Mouse (Mus musculus) kidney, embryonic 14.5 days (tissue): Measurements from ENCODE around the gene Ccdc155. TPM values are rescaled to one million over a fixed set of nuclear protein-coding genes. Genes with fewer than 3 reads are reported as not detected.

Experiments used
- ATAC-seq: fragments of 200-750 bp; cut with Nextera tagmentation; 2 replicates; pipeline ENCODE4 v1.8.0; 2017; ENCODE audit warnings: moderate number of reproducible peaks, mild to moderate bottlenecking, moderate TSS enrichment, moderate library complexity; ENCODE audit not compliant: low FRiP score, low TSS enrichment
- H3K27ac ChIP-seq: fragments of 300-500 bp; sonication (generic); 2 replicates; pipeline ENCODE4 v1.5.1; 2014; ENCODE audit warnings: low read depth, mild to moderate bottlenecking, low read length, moderate library complexity, mixed read lengths
- H3K27me3 ChIP-seq: fragments of 300-500 bp; sonication (generic); 2 replicates; pipeline ENCODE4 v1.6.1; 2014; ENCODE audit warnings: mild to moderate bottlenecking, low read length; ENCODE audit not compliant: control insufficient read depth, insufficient read depth
- H3K36me3 ChIP-seq: fragments of 300-500 bp; sonication (generic); 2 replicates; pipeline ENCODE4 v1.6.1; 2014; ENCODE audit warnings: low read length, mixed read lengths; ENCODE audit not compliant: control insufficient read depth, insufficient read depth
- H3K4me1 ChIP-seq: fragments of 300-500 bp; sonication (generic); 2 replicates; pipeline ENCODE4 v1.6.1; 2014; ENCODE audit warnings: low read length, mixed read lengths; ENCODE audit not compliant: control insufficient read depth, insufficient read depth
- H3K4me2 ChIP-seq: fragments of 300-500 bp; sonication (generic); replicated peaks from 2 replicates; pipeline ENCODE4 v1.6.1; 2014; ENCODE audit warnings: low read depth, mild to moderate bottlenecking, low read length
- H3K4me3 ChIP-seq: fragments of 300-500 bp; sonication (generic); 2 replicates; pipeline ENCODE4 v1.5.1; 2014; ENCODE audit warnings: mild to moderate bottlenecking, low read length
- H3K9ac ChIP-seq: fragments of 300-500 bp; sonication (generic); 2 replicates; pipeline ENCODE4 v1.6.1; 2014; ENCODE audit warnings: low read depth, mild to moderate bottlenecking, low read length, moderate library complexity
- H3K9me3 ChIP-seq: fragments of 300-500 bp; sonication (generic); 2 replicates; pipeline ENCODE4 v1.6.1; 2016; ENCODE audit warnings: low read length; ENCODE audit not compliant: control insufficient read depth
- whole genome bisulfite sequencing: fragments of 180-500 bp; shearing (Covaris S2); extraction: QIAGEN DNeasy Blood & Tissue Kit; methylation state at CpG from one replicate; pipeline ENCODE4 v1.1.7; 2014; 5-methylcytosine and 5-hydroxymethylcytosine counted together
- polyA plus RNA-seq: library from polyadenylated mRNA; unstranded; fragments of >200 nt; fragmentation: Nextera tagmentation; extraction: Ambion mirVana; gene quantifications from 2 replicates; pipeline ENCODE4 v1.2.1, GENCODE M21; 2014

Gene Ccdc155
- polyA plus RNA-seq, 1 experiment from 2014 or later = 0.93 TPM

- 0 out of 2 replicates have a peak overlapping the region, but pooled peaks have one; percentile 4 for H3K9ac ChIP-seq
- no peak overlapping the region for H3K4me3 ChIP-seq
- H3K4me2 ChIP-seq = no peak overlapping the region
- 87% methylated on average over 13 of the region's 13 CpGs for WGBS
- H3K27me3 ChIP-seq = no peaks in the 10 kb centered on the region
- H3K4me1 ChIP-seq = no peaks in the 10 kb centered on the region
- no peaks in the 10 kb centered on the region for H3K9me3 ChIP-seq
- H3K36me3 ChIP-seq = peaks cover 53% of the 10 kb centered on the region
- no peak overlapping the region for H3K27ac ChIP-seq
- ATAC-seq = no peak
These were observed 60.1 kb downstream of the Ccdc155 start for GRCm38 (mm10) chr7:45144368-45145174.

- H3K27me3 ChIP-seq = 0 out of 2 replicates have a peak, but pooled peaks cover 6% of the 10 kb centered on the region
- H3K4me3 ChIP-seq = no peak overlapping the region
- H3K9ac ChIP-seq = no peak overlapping the region
- ATAC-seq = no peak
- H3K4me2 ChIP-seq = no peak overlapping the region
- H3K4me1 ChIP-seq = no peaks in the 10 kb centered on the region
- H3K27ac ChIP-seq = no peak overlapping the region
- no peaks in the 10 kb centered on the region for H3K9me3 ChIP-seq
- 87% methylated on average over 5 of the region's 5 CpGs for WGBS
- H3K36me3 ChIP-seq = peaks cover 47% of the 10 kb centered on the region
These were observed 62.8 kb downstream of the Ccdc155 start for GRCm38 (mm10) chr7:45141914-45142313.

GRCm38 (mm10) chr7:45141319-45141718, 63.4 kb downstream of the Ccdc155 start:
- ATAC-seq = no peak
- H3K4me1 ChIP-seq = no peaks in the 10 kb centered on the region
- H3K27ac ChIP-seq = no peak overlapping the region
- H3K9me3 ChIP-seq = no peaks in the 10 kb centered on the region
- H3K36me3 ChIP-seq = peaks cover 42% of the 10 kb centered on the region
- H3K4me2 ChIP-seq = no peak overlapping the region
- H3K9ac ChIP-seq = no peak overlapping the region
- H3K4me3 ChIP-seq = no peak overlapping the region
- 90% methylated on average over 3 of the region's 3 CpGs for WGBS
- 0 out of 2 replicates have a peak, but pooled peaks cover 6% of the 10 kb centered on the region for H3K27me3 ChIP-seq

- H3K27me3 ChIP-seq = 0 out of 2 replicates have a peak, but pooled peaks cover 6% of the 10 kb centered on the region
- no peak overlapping the region for H3K9ac ChIP-seq
- 75% methylated on average over 8 of the region's 8 CpGs for WGBS
- peaks cover 31% of the 10 kb centered on the region for H3K36me3 ChIP-seq
- H3K9me3 ChIP-seq = no peaks in the 10 kb centered on the region
- no peak overlapping the region for H3K4me3 ChIP-seq
- no peak overlapping the region for H3K4me2 ChIP-seq
- no peak for ATAC-seq
- H3K27ac ChIP-seq = no peak overlapping the region
- no peaks in the 10 kb centered on the region for H3K4me1 ChIP-seq
These were observed 64.6 kb downstream of the Ccdc155 start for GRCm38 (mm10) chr7:45139904-45140723.

- Histone ChIP-seq H3K27me3 (0 out of 2 replicates have a peak, but pooled peaks cover 6% of the 10 kb centered on the region), H3K27ac (no peak overlapping the region), H3K9ac (no peak overlapping the region), H3K9me3 (no peaks in the 10 kb centered on the region), H3K4me2 (no peak overlapping the region), H3K4me3 (no peak overlapping the region), H3K4me1 (peaks cover 4% of the 10 kb centered on the region; the same call in 1 of the 2 replicates), H3K36me3 (peaks cover 18% of the 10 kb centered on the region)
- no peak for ATAC-seq
- WGBS = 83% methylated on average over 1 of the region's 1 CpGs
These were observed 66.3 kb downstream of the Ccdc155 start for GRCm38 (mm10) chr7:45138403-45138802.

- 79% methylated on average over 12 of the region's 12 CpGs for WGBS
- peaks cover 9% of the 10 kb centered on the region for H3K36me3 ChIP-seq
- 0 out of 2 replicates have a peak, but pooled peaks cover 6% of the 10 kb centered on the region for H3K27me3 ChIP-seq
- ATAC-seq = no peak
- no peak overlapping the region for H3K27ac ChIP-seq
- peaks cover 4% of the 10 kb centered on the region; the same call in 1 of the 2 replicates for H3K4me1 ChIP-seq
- no peak overlapping the region for H3K4me2 ChIP-seq
- no peaks in the 10 kb centered on the region for H3K9me3 ChIP-seq
- no peak overlapping the region for H3K4me3 ChIP-seq
- H3K9ac ChIP-seq = no peak overlapping the region
These were observed 67.3 kb downstream of the Ccdc155 start for GRCm38 (mm10) chr7:45137171-45138006.

GRCm38 (mm10) chr7:45135993-45136567, 68.6 kb downstream of the Ccdc155 start, which contains the start of the genes Gm45713 and Flt3l:
Gene Gm45713 (minus strand): TSS chr7:45136231.
Gene Flt3l (minus strand): TSS chr7:45136432.
- Histone ChIP-seq H3K9ac (peak within 1 kb of the TSS; percentile 63), H3K27ac (no peak within 1 kb of the TSS), H3K36me3 (no peaks in the 10 kb centered on the region), H3K4me2 (peak within 1 kb of the TSS; percentile 67), H3K4me1 (peaks cover 4% of the 10 kb centered on the region; the same call in 1 of the 2 replicates), H3K27me3 (0 out of 2 replicates have a peak, but pooled peaks cover 6% of the 10 kb centered on the region), H3K4me3 (peak within 1 kb of the TSS; percentile 49), H3K9me3 (no peaks in the 10 kb centered on the region)
- WGBS = 3% methylated on average over 29 of the region's 29 CpGs
- peak; percentile 87 for ATAC-seq

- Histone ChIP-seq H3K4me1 (peaks cover 4% of the 10 kb centered on the region; the same call in 1 of the 2 replicates), H3K9me3 (no peaks in the 10 kb centered on the region), H3K36me3 (no peaks in the 10 kb centered on the region), H3K4me2 (peak overlapping the region; percentile 67; the same call in 1 of the 2 replicates), H3K4me3 (no peak overlapping the region), H3K9ac (no peak overlapping the region), H3K27me3 (0 out of 2 replicates have a peak, but pooled peaks cover 6% of the 10 kb centered on the region), H3K27ac (no peak overlapping the region)
- no peak for ATAC-seq
- 87% methylated on average over 3 of the region's 3 CpGs for WGBS
These were observed 69.3 kb downstream of the Ccdc155 start for GRCm38 (mm10) chr7:45135370-45135769.
